Mouse (Mus musculus): ENCODE measurements around the gene Pdlim5. TPM values are rescaled to one million over a fixed set of nuclear protein-coding genes. Genes with fewer than 3 reads are reported as not detected.

The Pdlim5 gene
- polyA plus RNA-seq, 1 experiment from 2014 or later: 16.0 TPM

DNA sequence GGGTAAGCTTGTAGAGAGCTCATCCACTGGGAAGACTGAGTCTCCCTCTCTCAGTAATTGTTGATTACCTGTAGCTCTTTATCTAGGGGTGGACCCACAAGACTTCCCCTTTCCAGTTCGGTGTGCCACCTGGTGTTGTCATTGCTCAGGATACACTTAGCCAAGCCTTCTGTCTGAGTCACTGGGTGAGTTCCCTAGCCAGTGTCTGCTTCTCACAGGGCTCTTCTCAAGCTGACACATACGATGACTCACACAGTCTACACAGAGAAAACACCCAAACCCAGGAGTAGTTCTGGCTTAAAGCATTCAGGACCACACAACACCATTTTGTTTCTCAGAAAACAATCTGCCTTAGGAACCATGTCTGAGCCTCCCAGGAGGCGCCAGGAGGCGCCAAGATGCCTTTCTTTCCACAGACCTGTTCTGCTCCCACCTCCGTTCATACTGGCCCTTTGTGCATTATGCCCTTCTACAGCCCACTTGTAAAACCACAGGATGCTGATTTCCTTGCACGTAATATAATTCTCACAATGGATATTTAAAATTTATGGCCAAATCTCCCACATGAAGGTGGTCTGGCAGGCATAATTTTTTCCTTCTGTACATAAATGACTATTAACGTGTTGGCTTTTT is 172.9 kb downstream of the Pdlim5 start:
- DNase-seq (ENCODE audit: low spot score) (no peak), ATAC-seq (replicated peaks; ENCODE audit: low FRiP score) (no peak)
- H3K4me2 ChIP-seq (ENCODE audit: low read depth, low read length, severe bottlenecking): no peak overlapping the region
- no peaks in the 10 kb centered on the region for H3K9me3 ChIP-seq (ENCODE audit: control insufficient read depth, low read length)
- no peak overlapping the region for H3K4me3 ChIP-seq (ENCODE audit: low read depth, low read length)
- H3K36me3 ChIP-seq (ENCODE audit: control insufficient read depth, insufficient read depth, low read length): no peaks in the 10 kb centered on the region
- no peak overlapping the region for H3K27ac ChIP-seq (ENCODE audit: low read depth, low read length)
- 87% methylated on average over 7 of the region's 7 CpGs for whole genome bisulfite sequencing
- no peaks in the 10 kb centered on the region for H3K4me1 ChIP-seq (replicated peaks; ENCODE audit: control insufficient read depth, insufficient read depth, low read length)
- no peaks in the 10 kb centered on the region for H3K27me3 ChIP-seq (ENCODE audit: control insufficient read depth, insufficient read depth, low read length)
- no peak overlapping the region for H3K9ac ChIP-seq (ENCODE audit: low read length)

- H3K27me3 ChIP-seq (ENCODE audit: control insufficient read depth, insufficient read depth, low read length): no peaks in the 10 kb centered on the region
- H3K9me3 ChIP-seq (ENCODE audit: control insufficient read depth, low read length): no peaks in the 10 kb centered on the region
- no peak overlapping the region for H3K9ac ChIP-seq (ENCODE audit: low read length)
- WGBS: 92% methylated on average over 9 of the region's 9 CpGs
- H3K4me3 ChIP-seq (ENCODE audit: low read depth, low read length): no peak overlapping the region
- no peak overlapping the region for H3K27ac ChIP-seq (ENCODE audit: low read depth, low read length)
- DNase-seq (ENCODE audit: low spot score) (no peak), ATAC-seq (replicated peaks; ENCODE audit: low FRiP score) (no peak)
- no peaks in the 10 kb centered on the region for H3K4me1 ChIP-seq (replicated peaks; ENCODE audit: control insufficient read depth, insufficient read depth, low read length)
- H3K36me3 ChIP-seq (ENCODE audit: control insufficient read depth, insufficient read depth, low read length): no peaks in the 10 kb centered on the region
- H3K4me2 ChIP-seq (ENCODE audit: low read depth, low read length, severe bottlenecking): no peak overlapping the region
Observed at GRCm38 (mm10) chr3:142219910-142220309, 175.6 kb downstream of the Pdlim5 start.

DNA sequence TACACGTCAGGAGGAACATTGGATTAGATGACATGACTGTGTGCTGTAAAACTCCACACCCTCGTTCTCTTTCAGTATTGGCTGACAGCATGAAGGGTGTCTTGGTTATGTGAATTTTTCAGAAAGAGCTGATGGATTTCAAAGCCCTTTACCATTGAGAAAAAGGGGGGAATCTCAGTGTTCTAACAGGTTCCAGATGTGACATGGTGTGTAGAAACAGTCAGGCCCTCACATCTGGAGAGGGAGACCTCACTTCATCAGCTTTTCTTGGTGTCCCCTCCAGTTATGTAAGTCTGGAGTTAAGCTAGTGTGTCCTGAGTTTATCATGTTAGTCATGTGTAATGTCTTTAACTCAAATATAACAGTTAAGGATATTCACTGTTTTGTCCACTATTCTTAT is 182.7 kb downstream of the Pdlim5 start:
- WGBS: 73% methylated on average over 2 of the region's 2 CpGs
- Histone ChIP-seq H3K27ac (ENCODE audit: low read depth, low read length) (no peak overlapping the region), H3K9me3 (ENCODE audit: control insufficient read depth, low read length) (no peaks in the 10 kb centered on the region), H3K9ac (ENCODE audit: low read length) (no peak overlapping the region), H3K27me3 (ENCODE audit: control insufficient read depth, insufficient read depth, low read length) (no peaks in the 10 kb centered on the region), H3K36me3 (ENCODE audit: control insufficient read depth, insufficient read depth, low read length) (no peaks in the 10 kb centered on the region), H3K4me2 (ENCODE audit: low read depth, low read length, severe bottlenecking) (no peak overlapping the region), H3K4me1 (replicated peaks; ENCODE audit: control insufficient read depth, insufficient read depth, low read length) (0 out of 2 replicates have a peak, but pooled peaks cover 3% of the 10 kb centered on the region), H3K4me3 (ENCODE audit: low read depth, low read length) (no peak overlapping the region)
- DNase-seq (ENCODE audit: low spot score): no peak
- no peak for ATAC-seq (replicated peaks; ENCODE audit: low FRiP score)

GRCm38 (mm10) chr3:142212186-142212585 is 183.3 kb downstream of the Pdlim5 start:
- Histone ChIP-seq H3K9ac (ENCODE audit: low read length) (no peak overlapping the region), H3K4me1 (replicated peaks; ENCODE audit: control insufficient read depth, insufficient read depth, low read length) (0 out of 2 replicates have a peak, but pooled peaks cover 3% of the 10 kb centered on the region), H3K27ac (ENCODE audit: low read depth, low read length) (no peak overlapping the region), H3K36me3 (ENCODE audit: control insufficient read depth, insufficient read depth, low read length) (no peaks in the 10 kb centered on the region), H3K4me2 (ENCODE audit: low read depth, low read length, severe bottlenecking) (no peak overlapping the region), H3K9me3 (ENCODE audit: control insufficient read depth, low read length) (no peaks in the 10 kb centered on the region), H3K4me3 (ENCODE audit: low read depth, low read length) (no peak overlapping the region), H3K27me3 (ENCODE audit: control insufficient read depth, insufficient read depth, low read length) (no peaks in the 10 kb centered on the region)
- ATAC-seq (replicated peaks; ENCODE audit: low FRiP score) (no peak), DNase-seq (ENCODE audit: low spot score) (no peak)
- 87% methylated on average over 3 of the region's 3 CpGs for WGBS

DNA sequence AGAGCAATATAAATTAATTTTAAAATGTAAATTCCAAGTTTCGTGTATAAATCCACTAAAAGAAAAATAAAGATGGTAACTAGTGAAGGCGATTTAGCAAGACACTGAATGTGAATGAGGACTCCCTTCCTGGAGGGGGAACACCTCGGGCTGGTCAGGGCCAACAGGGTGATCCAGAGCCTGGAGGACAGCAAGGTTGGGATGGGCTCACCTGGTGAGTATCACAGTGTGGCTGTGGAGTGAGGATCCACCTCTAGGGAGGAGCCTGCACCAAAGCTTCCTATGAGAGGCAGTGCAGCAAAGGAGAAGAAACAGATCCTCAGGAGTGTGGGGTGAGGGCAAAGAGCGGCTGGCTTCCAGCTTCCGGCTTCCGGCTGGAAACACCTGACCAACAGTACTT is 185.5 kb downstream of the Pdlim5 start:
- Histone ChIP-seq H3K36me3 (ENCODE audit: control insufficient read depth, insufficient read depth, low read length) (no peaks in the 10 kb centered on the region), H3K9ac (ENCODE audit: low read length) (no peak overlapping the region), H3K27ac (ENCODE audit: low read depth, low read length) (no peak overlapping the region), H3K4me1 (replicated peaks; ENCODE audit: control insufficient read depth, insufficient read depth, low read length) (0 out of 2 replicates have a peak, but pooled peaks cover 3% of the 10 kb centered on the region), H3K4me3 (ENCODE audit: low read depth, low read length) (no peak overlapping the region), H3K27me3 (ENCODE audit: control insufficient read depth, insufficient read depth, low read length) (no peaks in the 10 kb centered on the region), H3K4me2 (ENCODE audit: low read depth, low read length, severe bottlenecking) (no peak overlapping the region), H3K9me3 (ENCODE audit: control insufficient read depth, low read length) (no peaks in the 10 kb centered on the region)
- no peak; the same call in 1 of the 2 replicates for ATAC-seq (replicated peaks; ENCODE audit: low FRiP score)
- 78% methylated on average over 6 of the region's 6 CpGs for WGBS
- no peak for DNase-seq (ENCODE audit: low spot score)

DNA sequence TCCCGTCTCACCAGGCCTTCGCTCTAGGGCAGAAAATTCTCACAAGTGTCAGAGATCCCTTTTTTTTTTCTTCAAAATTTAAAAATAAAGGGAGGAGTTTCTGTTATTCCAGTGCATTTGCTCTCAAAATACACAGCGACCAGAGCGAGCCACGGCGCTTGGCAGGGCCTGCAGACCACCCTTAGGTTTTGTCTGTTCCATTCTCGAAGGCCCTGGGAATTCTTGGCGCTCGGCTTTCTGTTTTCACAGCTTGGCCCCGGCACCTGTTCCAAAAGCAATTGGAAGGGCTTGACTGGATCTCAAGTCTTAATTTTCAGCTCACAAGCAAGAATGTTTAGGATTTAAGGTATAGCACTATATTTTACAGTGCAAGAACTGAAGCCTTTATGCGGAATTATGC is 186.4 kb downstream of the Pdlim5 start:
- 85% methylated on average over 11 of the region's 11 CpGs for WGBS
- H3K27me3 ChIP-seq (ENCODE audit: control insufficient read depth, insufficient read depth, low read length): no peaks in the 10 kb centered on the region
- no peak overlapping the region for H3K4me2 ChIP-seq (ENCODE audit: low read depth, low read length, severe bottlenecking)
- ATAC-seq (replicated peaks; ENCODE audit: low FRiP score): no peak
- no peak for DNase-seq (ENCODE audit: low spot score)
- no peak overlapping the region for H3K9ac ChIP-seq (ENCODE audit: low read length)
- H3K4me1 ChIP-seq (replicated peaks; ENCODE audit: control insufficient read depth, insufficient read depth, low read length): 0 out of 2 replicates have a peak, but pooled peaks cover 3% of the 10 kb centered on the region
- no peak overlapping the region for H3K27ac ChIP-seq (ENCODE audit: low read depth, low read length)
- no peak overlapping the region for H3K4me3 ChIP-seq (ENCODE audit: low read depth, low read length)
- no peaks in the 10 kb centered on the region for H3K9me3 ChIP-seq (ENCODE audit: control insufficient read depth, low read length)
- no peaks in the 10 kb centered on the region for H3K36me3 ChIP-seq (ENCODE audit: control insufficient read depth, insufficient read depth, low read length)

DNA sequence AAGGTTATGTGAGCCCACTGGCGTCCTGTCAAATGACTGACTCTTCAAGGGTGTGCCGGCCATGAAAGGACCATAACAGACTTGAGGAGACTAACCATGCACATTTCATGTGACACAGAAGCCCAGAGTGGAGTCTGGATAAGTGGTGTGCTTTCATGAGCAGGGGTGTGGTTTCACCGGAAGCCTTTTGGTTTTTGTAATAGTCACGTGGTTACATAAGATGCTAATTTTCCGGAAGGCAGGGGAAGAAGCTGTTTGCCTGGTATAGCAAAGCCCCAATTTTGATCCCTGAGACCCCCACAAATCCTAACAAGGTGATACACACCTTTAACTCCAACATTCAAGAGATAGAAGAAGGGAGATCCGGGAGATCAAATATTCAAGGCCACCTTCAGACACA is 188.0 kb downstream of the Pdlim5 start:
- DNase-seq (ENCODE audit: low spot score): no peak
- no peak for ATAC-seq (replicated peaks; ENCODE audit: low FRiP score)
- WGBS: 94% methylated on average over 6 of the region's 6 CpGs
- H3K4me2 ChIP-seq (ENCODE audit: low read depth, low read length, severe bottlenecking): no peak overlapping the region
- no peak overlapping the region for H3K27ac ChIP-seq (ENCODE audit: low read depth, low read length)
- no peaks in the 10 kb centered on the region for H3K27me3 ChIP-seq (ENCODE audit: control insufficient read depth, insufficient read depth, low read length)
- H3K4me1 ChIP-seq (replicated peaks; ENCODE audit: control insufficient read depth, insufficient read depth, low read length): 0 out of 2 replicates have a peak, but pooled peaks cover 3% of the 10 kb centered on the region
- no peak overlapping the region for H3K9ac ChIP-seq (ENCODE audit: low read length)
- no peaks in the 10 kb centered on the region for H3K36me3 ChIP-seq (ENCODE audit: control insufficient read depth, insufficient read depth, low read length)
- no peak overlapping the region for H3K4me3 ChIP-seq (ENCODE audit: low read depth, low read length)
- no peaks in the 10 kb centered on the region for H3K9me3 ChIP-seq (ENCODE audit: control insufficient read depth, low read length)

DNA sequence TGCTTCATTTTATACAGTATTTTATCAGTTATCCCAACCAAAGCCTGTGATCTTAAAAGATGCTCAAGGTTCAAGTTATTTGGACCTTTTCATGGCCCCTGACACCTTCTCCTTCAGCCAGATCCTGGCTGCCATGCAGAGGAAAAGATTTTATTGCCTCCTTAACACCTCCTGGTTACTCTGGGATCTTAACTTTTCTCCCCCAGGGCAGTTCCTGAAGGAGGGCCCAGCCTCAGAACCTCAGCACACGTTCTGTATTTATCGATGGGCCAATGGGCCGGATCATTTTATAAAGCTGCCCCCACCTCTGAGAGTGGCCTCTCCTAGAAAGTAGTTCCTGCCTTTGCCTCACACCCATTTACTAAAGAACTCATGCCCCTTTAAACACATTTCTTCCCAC is 189.2 kb downstream of the Pdlim5 start:
- 84% methylated on average over 3 of the region's 3 CpGs for WGBS
- no peak overlapping the region for H3K27ac ChIP-seq (ENCODE audit: low read depth, low read length)
- no peaks in the 10 kb centered on the region for H3K27me3 ChIP-seq (ENCODE audit: control insufficient read depth, insufficient read depth, low read length)
- H3K9me3 ChIP-seq (ENCODE audit: control insufficient read depth, low read length): no peaks in the 10 kb centered on the region
- H3K4me2 ChIP-seq (ENCODE audit: low read depth, low read length, severe bottlenecking): no peak overlapping the region
- no peaks in the 10 kb centered on the region for H3K36me3 ChIP-seq (ENCODE audit: control insufficient read depth, insufficient read depth, low read length)
- 0 out of 2 replicates have a peak, but pooled peaks cover 3% of the 10 kb centered on the region for H3K4me1 ChIP-seq (replicated peaks; ENCODE audit: control insufficient read depth, insufficient read depth, low read length)
- no peak overlapping the region for H3K4me3 ChIP-seq (ENCODE audit: low read depth, low read length)
- no peak overlapping the region for H3K9ac ChIP-seq (ENCODE audit: low read length)
- ATAC-seq (replicated peaks; ENCODE audit: low FRiP score): no peak
- no peak for DNase-seq (ENCODE audit: low spot score)

DNA sequence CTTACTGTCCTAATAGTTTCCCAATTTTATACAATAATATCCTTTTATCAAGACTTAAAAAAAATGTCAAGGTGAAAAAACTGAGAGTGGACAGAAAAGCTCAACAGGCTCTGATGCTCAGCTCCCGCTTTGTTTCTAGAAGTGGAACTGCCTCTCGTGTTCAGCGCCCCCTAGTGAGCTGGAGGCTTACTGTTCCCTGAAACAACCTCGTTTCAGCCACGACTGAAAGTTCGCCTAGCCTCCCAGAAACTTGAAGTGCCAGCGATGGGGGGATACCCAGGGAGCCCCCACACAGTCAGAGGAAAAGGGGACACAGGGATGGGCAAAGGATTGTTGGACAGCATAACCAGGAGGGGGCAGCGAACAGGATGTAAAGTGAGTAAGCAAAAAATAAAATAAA is 199.4 kb downstream of the Pdlim5 start:
- H3K4me2 ChIP-seq (ENCODE audit: low read depth, low read length, severe bottlenecking): no peak overlapping the region
- no peaks in the 10 kb centered on the region for H3K36me3 ChIP-seq (ENCODE audit: control insufficient read depth, insufficient read depth, low read length)
- DNase-seq (ENCODE audit: low spot score) (no peak), ATAC-seq (replicated peaks; ENCODE audit: low FRiP score) (no peak)
- no peaks in the 10 kb centered on the region for H3K9me3 ChIP-seq (ENCODE audit: control insufficient read depth, low read length)
- H3K4me1 ChIP-seq (replicated peaks; ENCODE audit: control insufficient read depth, insufficient read depth, low read length): no peaks in the 10 kb centered on the region
- H3K27ac ChIP-seq (ENCODE audit: low read depth, low read length): no peak overlapping the region
- H3K27me3 ChIP-seq (ENCODE audit: control insufficient read depth, insufficient read depth, low read length): no peaks in the 10 kb centered on the region
- H3K9ac ChIP-seq (ENCODE audit: low read length): no peak overlapping the region
- H3K4me3 ChIP-seq (ENCODE audit: low read depth, low read length): no peak overlapping the region
- 87% methylated on average over 8 of the region's 8 CpGs for WGBS
